Mouse (Mus musculus) heart, postnatal 14 days (tissue): Measurements from ENCODE around the gene Etl4. TPM values are rescaled to one million over a fixed set of nuclear protein-coding genes. Genes with fewer than 3 reads are reported as not detected.

Experiments
- DNase-seq, 2 experiments: peaks; one replicate each; pipeline ENCODE4 v3.0.0; 2021 to 2022
- intact Hi-C: fragments of 180-260 bp; cut with DNase I; formaldehyde crosslinking; loops from one replicate; pipeline ENCODE4 v1.15.1; 2025
- total RNA-seq, 2 experiments: library from RNA; stranded (reverse); gene quantifications; 2 replicates each; pipeline ENCODE4 v1.2.3; 2021

Gene Etl4
- total RNA-seq, 2 experiments from 2014 or later: 44.5 to 47.0 TPM

DNA sequence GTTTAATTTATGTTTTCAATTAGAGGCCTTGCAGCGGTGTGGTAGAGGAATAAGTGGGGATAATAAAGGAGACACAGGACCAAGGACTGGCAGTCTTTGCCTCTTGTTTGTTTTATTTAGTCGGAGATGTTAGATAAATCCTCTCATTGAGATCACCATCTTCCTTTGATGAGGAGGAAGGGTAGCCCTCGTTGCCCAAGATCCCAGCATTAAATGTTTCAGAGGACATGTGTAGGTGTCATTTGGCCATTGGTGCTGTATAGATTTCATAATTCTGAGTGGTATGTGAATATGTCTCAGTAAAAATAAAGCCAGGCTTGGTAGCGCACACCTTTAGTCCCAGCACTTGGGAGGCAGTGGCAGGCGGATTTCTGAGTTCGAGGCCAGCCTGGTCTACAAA lies 508.4 kb downstream of the Etl4 start:
- intact Hi-C loops: no loop called here
- DNase-seq: no peak

DNA sequence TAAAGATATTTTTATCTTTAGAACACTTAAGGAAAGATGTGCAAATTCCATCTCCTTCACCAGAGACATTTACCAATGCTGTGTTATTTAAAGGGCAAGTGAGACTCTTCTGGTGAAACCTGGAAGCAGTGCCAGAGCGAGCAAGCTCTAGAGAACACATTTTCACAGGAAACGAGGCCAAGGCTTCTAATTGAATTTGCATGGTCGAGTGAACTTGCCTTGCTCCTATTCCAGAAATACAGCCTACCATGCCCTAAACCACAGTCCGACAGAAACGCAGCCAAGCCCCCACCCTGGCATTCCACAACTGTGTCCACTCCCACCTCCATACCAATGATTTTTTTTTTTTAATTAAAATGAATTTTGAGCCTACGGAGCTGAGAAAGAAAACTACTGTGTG lies 510.4 kb downstream of the Etl4 start:
- no peak for DNase-seq
- intact Hi-C loops: no loop called here

DNA sequence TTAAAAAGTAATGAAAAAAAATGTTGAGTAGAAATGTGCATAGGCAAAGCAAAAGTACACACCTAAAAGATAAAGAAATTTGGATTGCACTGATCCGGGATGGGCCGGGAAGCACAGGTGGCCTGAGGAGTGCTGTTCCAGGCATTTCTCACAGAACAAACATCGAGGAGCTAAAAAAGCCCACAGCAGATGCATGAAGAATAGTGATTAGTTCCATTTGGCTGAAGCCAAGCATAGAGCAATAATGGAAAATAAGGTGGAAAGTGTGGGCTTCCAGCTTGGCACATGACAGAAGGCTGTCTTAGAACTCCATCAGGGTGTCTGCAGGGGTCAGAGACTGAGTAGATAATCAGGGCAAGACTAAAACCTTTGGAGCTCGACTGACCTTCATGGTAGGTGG lies 512.7 kb downstream of the Etl4 start:
- intact Hi-C loops: no loop called here
- no peak for DNase-seq

DNA sequence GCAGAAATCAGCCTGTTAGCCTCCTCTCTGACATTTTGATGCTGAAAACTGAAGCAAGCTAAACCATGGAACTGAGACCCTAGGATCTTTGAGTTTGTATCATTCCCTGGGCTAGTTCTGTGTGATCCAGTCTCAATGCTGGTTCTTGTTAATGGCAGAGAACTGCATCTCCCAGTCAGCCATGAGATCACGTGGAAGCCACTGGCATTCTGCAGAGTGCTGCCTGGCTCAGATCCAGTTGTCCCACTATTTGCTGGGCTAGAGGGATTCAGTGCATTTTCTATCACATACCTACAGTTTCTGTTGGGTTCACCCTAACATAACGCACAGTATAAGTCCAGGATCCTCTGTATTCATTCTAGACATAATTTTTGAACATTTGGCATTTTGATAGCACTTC lies 524.1 kb downstream of the Etl4 start:
- intact Hi-C loops: no loop called here
- no peak for DNase-seq

DNA sequence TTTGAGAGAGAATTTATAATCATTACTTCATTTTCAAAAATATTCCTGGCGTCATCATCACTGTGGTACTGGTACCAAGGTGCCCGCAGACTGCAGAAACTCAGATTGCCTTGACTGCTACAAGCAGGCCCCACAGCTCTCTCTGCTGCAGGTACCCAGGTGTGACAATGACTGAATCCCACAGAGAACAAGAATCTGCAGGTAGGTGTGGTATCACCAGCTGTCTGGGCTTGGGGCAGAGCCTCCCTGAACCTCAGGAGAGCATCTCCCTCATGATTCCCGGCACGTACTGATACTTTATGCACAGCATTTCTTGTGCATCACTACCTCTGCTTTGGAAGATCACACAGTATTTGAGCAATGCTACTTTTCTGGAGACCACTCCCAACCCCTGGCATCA lies 526.0 kb downstream of the Etl4 start:
- intact Hi-C loops: no loop called here
- DNase-seq: no peak

DNA sequence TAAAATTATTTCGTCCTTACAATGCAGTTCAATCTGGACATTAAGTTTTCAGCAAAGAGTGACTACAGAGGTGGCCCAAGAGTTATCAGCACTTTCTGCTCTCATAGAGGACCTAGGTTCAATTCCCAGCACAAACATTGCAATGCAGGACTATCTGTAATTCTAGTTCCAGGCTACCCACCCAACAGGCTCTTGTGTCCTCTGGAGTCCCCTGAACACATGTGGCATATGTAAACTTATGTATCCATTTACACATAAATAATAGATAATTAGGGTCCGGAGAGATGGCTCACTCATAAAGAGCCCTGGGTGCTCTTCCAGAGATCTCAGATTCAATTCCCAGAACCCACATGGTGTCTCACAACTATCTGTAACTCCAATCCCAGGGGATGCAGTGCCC lies 533.2 kb downstream of the Etl4 start:
- intact Hi-C loops: no loop called here
- DNase-seq: no peak

DNA sequence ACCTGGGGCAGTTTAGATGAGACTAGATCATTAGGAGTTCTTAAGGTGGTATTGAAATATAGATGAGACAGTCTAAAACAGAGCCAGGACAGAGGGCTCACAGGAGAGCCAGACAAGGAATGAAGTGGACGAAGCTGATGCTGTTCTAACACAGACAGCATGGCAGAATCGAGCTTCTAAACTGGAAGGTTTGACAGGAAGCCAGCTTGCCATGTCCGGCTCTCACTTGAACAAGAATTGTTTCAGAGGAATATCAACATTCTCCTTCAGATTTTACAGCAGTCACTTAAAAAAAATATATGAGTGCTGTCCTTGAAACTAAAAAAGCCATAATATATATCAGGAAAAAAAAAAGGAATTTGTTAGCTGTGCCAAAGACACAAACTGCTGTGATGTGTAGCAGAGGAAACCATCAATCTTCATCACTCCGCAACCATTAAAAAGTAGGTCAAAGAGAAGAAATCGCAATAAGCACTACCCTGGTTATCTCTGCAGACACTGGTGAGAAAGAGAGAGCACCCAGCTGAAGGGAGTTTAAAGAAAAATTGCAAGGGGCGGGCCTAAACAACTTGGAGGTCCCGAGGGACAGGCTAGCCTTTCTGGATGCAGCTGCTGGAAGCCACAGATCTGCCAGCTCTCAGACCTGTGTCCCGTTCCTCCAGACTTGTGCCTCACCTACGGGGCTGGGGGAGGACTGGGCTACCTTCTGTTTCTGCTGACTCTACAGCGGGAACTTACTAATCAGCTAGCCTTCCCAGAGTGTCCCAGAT lies 534.3 kb downstream of the Etl4 start:
- DNase-seq: peak in 1 of 2 experiments; percentile 6
- intact Hi-C loops: no loop called here

DNA sequence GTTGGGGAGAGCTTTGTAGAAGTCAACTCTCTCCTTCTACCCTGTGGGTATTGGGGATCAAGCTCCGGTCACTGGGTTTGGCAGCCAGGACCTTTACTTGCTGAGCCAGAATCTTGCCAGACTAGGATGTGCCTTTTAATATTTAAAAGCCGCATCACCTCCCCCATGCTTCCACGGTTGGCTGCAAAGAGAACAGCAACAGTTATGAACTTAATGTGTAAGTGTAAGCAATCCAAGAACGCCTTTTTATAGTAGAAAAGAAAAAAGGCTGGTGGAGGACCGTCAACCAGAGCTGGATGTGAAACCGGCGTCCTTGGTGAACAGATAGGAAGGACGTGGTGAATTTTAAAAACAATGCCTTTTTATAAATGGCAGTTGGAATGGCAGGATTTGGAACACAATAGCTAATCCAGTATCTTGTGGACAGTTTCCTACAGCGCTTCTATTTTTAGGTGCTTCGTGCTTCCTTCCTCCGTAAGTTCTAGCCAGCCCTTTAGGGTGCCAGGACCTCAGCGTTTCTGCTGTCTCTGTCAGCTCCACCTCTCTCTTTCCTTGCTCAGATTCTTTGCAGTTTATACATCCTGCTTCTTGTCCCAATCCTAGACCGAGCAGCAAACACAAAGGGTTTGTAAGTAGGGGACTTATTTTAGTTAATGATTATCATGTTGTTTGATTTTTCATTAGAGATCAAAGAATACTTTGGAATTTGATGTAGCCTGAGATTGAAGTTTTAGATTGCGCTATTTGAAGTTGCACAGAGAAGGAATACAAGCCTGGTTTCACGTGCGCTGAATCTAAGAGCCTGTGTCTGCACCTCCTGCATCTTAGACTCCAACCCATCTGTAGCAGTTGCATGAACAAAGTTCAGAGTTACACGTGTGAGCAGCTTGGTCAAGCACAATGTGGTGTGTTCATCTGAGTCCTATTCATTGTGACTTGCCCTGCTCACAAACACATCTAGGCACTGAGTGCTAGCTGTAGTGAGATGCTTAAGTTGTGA lies 535.9 kb downstream of the Etl4 start:
- DNase-seq: peak; percentile 8 to 11
- intact Hi-C loops: no loop called here

DNA sequence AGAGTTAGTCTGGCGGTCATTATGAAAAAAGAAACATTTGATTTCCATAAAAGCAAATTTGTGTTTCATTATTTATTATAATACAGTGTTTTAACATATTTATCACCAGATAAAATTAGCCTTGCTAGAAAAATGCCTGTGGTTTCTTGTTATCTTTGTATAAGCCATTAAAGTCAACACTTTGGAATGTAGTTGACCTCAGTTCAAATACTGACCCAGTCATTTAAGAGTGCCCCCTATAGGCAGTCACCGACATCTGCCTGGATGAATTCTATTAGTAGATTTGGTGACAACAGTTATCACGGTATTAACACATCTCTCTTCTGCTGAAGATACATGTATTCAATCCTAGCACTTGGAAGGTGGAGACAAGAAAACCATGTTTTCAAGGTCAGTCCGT lies 536.6 kb downstream of the Etl4 start:
- DNase-seq: no peak
- intact Hi-C loops: no loop called here

DNA sequence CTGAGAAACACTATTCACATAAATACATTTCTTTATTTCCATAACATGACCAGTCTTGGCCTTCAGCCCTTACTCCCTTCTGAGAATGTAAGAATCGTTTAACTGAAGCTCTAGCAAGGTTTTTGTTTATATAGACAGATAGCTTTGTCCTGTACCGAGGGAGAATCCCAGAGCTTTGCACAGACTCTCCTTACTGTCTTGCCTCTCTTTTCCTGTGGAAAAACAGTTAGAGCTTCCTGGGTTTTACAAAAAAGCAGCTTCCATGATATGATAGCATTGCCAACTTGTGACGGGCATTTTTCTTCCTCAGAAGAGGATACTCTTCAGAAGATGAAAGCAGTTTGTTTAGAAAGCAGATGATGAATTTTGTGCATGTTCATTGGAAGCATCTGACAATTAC lies 541.4 kb downstream of the Etl4 start:
- no peak for DNase-seq
- intact Hi-C loops: no loop called here

DNA sequence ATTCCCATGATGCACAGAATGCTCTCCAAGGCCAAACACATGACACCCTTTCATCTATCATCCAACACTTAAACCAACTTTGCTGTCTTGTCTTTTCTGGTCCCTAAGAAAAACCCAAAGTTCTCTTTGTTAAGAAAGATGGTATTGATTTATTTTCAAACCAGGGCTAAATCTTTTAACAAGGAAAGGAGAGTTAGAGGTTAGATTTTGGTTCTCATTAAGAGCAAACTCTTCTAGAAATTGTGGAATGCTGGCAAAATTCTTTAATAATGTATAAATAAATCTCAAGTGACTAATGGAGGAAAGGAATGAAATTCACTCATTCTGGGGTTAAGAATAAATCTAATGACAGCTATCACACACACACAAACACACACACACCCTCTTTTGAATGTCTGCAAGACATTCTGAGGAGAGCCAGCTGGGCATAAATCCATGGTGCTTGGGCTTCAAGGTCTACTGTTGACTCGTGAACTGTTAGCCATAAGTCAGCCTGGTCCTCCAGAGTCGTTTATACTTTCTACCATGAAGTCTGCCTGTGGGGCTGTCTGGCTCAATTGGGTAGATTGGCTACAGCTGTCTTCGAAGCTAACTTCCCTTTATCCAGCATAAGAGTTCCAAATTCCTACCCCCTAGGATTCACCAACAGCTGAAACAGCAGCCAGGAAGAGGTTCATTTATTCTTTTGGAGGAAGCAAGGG lies 544.1 kb downstream of the Etl4 start:
- DNase-seq: no peak
- intact Hi-C loops: no loop called here

DNA sequence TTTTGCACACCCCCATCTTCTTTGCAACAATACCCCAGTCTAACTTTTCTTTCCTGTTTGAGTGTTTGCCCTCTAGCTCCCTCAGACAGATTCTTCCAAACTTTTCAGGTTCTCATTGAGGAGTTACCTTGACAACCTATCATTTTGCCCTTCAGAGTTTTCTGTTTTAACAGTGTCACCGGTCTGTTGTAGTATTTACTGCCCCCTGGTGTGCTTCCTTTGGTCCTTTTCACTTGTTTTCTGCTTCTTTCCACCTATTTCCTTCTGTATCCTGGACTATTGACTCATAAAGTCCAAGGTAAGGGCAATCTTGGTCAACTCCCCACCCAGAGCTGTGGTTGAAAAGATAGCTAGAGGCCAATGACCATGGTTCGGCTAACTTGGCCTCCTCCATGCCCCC lies 569.6 kb downstream of the Etl4 start:
- intact Hi-C loops: no loop called here
- no peak for DNase-seq

DNA sequence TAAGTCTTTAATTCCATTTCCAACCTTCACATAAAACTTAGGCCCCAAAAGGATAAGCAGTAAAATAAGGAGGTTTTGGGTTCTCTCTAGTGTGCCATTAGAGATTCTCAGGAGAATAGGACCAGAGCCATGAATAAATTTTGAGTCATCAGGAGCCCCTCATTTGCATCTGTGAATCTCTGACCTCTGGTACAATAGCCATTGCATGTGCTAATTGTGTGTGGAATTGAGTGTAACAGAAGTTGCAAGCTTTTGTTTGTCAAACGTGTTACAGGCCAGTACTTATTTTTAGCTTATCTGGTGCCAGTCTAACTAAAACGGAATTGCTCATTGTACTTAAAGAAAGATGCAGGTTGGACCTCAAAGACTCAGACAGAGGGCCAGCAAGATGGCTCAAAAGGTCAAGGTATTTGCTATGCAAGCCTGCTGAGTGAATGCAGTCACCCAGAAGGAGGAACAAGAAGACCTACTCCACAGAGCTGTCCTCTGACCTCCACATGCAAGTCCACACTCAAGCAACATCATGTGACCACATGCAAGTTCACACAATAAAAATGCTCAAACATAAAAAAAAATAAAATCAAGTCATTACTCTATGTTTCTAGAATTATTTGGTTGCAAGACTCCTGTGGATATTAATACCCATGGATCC lies 576.7 kb downstream of the Etl4 start:
- DNase-seq: no peak
- intact Hi-C loops: no loop called here

DNA sequence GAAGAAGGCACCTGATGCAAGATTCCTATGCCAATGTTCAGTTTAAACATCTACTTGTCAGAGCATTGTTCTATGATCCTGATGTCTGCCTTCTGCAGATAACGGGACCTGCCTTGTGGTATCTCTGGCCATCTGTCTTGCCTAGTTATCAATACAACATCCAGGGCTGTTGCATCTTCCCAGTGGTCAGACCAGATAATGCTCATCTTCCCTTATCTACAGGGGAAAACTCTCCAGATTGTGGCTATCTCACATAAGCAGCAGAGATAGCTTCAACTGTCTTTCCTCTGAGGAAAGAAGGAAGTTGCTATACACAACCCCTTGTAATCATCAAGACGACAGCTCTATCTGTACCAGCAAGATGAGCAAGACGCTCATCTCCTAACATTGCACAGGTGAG lies 579.5 kb downstream of the Etl4 start:
- no peak for DNase-seq
- intact Hi-C loops: no loop called here

DNA sequence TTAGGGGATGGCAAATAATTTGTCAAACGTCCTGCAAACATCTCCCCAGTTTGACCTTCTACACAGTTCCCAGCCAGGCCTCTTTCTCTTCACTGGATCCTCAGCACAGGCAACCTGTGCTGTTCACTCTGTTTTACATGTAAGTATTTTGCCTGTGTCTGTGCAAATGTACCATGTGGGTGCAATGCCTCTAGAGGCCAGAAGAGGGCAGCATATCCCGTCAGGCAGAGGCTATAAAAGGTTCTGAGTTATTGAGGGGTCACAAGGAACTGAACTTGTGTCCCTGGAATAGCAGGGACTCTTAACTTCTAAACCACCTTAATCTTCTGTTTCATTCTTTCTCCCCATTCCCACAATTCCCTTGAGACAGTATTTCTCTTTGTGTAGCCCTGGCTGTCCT lies 582.5 kb downstream of the Etl4 start:
- intact Hi-C loops: loop anchor here (5.0 to 10.0 kb wide), 2 partner anchors 175 to 357 kb away; no protein-coding TSS in a partner anchor
- DNase-seq: no peak

DNA sequence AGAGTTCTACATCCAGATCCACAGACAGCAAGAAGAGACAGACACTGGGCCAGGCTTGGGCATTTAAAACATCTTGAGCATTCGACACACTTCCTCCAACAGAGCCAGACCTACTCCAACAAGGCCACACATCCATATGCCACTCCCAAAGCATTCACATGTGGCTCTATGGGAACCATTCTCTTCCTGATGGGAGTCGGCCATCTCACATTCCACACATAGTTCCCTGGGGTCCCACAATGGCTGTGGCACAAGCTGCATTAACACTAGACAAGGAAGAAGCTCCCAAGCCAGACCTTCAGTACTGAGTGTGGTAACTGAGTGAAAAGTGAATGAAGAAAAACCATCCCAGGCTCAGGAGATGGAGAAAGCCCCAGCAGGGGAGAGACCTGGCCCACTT lies 584.2 kb downstream of the Etl4 start:
- no peak for DNase-seq
- intact Hi-C loops: loop anchor here (2.0 to 10.0 kb wide), 3 partner anchors 173 to 359 kb away; no protein-coding TSS in a partner anchor

DNA sequence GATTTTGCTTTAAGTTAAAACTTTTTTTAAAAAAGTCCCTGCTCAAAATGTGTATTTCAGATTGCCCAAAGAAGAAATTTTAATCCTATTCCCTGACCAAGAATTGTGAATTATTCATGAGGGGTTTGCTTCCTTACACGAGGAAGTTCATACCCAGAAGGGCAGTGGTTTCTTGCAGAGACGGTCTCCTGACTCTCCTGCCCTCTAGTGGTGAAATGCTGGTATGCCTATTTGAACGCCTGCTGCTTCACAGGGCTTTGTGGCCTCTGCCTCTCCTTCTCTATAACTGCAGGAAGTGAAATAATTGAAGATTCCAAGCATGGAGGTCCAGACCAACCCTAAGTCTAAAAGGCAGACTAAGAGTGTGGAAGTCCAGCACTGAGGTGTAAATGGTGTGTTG lies 585.1 kb downstream of the Etl4 start:
- peak; percentile 57 to 79 for DNase-seq
- intact Hi-C loops: loop anchor here (2.0 to 10.0 kb wide), 3 partner anchors 173 to 360 kb away; no protein-coding TSS in a partner anchor

DNA sequence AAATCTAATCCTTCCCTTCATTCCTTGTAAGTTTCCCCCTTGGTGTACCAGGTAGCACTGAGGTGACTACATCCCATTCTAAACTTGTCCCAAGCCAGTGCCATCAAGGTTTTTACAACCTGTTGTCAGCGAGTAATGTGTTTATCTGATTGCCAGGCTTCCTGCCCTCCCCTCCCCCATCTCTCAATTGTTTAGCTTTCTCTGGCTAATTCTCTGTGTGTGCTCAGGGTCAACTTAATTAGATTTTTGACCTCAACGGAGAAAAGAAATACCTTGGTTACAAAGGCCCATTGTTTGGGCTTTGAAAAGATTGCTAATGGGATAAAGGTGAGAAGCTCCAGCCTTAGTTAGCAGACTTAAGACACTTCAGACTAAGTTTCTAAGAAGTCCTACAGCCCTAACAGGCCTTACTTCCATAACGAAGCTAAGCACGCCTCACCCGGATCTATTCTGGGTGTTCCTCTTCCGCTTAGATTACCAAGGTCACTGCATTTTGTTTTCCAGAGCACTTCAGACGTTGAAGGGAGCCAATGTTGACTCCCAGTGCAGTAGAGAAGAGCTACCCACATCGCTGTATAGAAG lies 586.7 kb downstream of the Etl4 start:
- peak; percentile 6 to 13 for DNase-seq
- intact Hi-C loops: loop anchor here (10.0 kb wide), 1 partner anchor 362 kb away; no protein-coding TSS in a partner anchor

DNA sequence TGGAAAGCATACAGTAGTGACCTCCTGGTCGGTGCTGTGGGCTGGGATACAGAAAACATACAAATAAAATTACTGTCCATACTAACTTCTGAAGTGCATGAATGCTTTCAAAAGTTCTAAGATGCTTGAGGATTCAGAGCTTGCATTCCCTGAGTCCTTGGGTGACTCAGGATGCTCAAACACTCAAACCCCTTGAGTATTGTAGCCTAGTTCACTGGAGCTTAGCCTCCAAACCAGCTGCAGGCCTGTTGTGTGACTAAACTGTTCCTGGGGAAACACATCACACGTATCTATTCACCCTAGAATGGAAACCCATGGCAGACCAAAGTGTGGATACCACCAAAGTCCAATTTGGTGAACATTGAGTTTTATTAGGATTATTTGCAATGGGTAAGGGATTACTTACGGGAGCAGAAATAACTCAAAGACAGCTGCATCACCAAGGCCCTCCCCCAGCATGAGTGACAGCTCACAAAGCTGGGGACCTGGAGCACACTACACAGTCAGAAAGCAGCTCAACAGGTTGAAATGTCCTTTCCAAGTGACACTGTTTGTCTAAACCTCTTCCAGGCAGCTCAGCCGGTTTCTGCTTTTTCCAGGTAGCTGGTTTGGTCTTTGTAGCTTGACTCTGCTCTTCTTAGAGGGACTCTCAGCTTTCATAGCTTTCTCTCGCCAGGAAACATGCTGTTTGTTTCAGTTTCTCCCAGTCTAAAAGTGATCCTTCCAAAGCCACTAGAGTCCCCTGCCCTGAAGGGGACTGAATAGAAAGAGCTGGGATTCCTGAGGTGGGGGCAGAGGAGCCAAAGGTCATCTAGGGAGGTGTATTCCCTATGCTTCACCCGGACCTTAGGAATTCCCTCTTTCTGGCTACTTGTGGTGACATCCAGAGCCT lies 598.5 kb downstream of the Etl4 start:
- no peak for DNase-seq
- intact Hi-C loops: no loop called here
